Mouse (Mus musculus) liver, embryonic 14.5 days (tissue): ENCODE data around the gene Atxn7l1.

Experiments used
- CTCF ChIP-seq: IDR thresholded peaks from 2 replicates; pipeline ENCODE4 v1.5.1; 2016; ENCODE audit warnings: antibody characterized with exemption, low read depth, control low read depth
- EP300 ChIP-seq: IDR thresholded peaks from 2 replicates; pipeline ENCODE4 v1.6.1; 2016; ENCODE audit warnings: antibody characterized with exemption, low read depth

GRCm38 (mm10) chr12:33359878-33360482 is 212.5 kb downstream of the Atxn7l1 start:
- TF ChIP-seq CTCF (no peak), EP300 (no peak)
